Mouse (Mus musculus) erythroblast, embryonic 14.5 days (primary cell): ENCODE measurements around the gene Myadml2.
"Not testable (repeated sequence)": the region's sequence is repeated elsewhere in the genome, so short reads cannot be mapped to it uniquely, and the experiment has no call there.

Experiments used
- GATA1 ChIP-seq: IDR thresholded peaks from 2 replicates; pipeline ENCODE4 v1.6.1; 2012; ENCODE audit warnings: low read length, inconsistent platforms, mixed read lengths
- TAL1 ChIP-seq: IDR thresholded peaks from 3 replicates; pipeline ENCODE4 v1.6.1; 2012; ENCODE audit warnings: low read length, inconsistent platforms, mixed read lengths

GRCm38 (mm10) chr11:120675875-120676274 lies 27.9 kb upstream of the Myadml2 start:
- not testable (repeated sequence) for TF ChIP-seq TAL1, GATA1
